Mouse (Mus musculus): ENCODE measurements around the gene Gm28053. TPM values are rescaled to one million over a fixed set of nuclear protein-coding genes. Genes with fewer than 3 reads are reported as not detected.
A peak's percentile ranks its signal among the peaks of the same experiment; 100 is the strongest.

Gm28053 gene
- polyA plus RNA-seq, 1 experiment from 2014 or later: 1.9 TPM

DNA sequence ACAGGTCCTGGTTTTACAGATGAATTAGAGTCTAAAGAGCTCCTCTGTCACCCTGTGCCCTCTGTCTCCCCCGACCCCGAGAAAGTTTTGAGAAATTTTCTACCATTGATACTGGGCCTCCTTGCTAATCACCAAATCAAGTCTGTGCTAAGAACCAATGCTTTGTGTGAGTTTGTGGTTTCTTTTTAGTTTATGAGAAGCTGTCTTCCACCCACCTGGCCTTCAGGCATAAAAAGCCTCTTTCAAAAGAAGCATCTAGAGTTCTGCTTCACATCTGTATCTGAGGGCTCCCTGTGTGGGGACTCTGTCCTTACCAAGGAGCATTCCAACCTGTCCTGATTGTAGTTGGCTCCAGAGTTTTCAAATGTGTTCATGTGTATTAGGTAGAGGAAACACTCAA lies 33.2 kb upstream of the Gm28053 start:
- H3K4me2 ChIP-seq (replicated peaks; ENCODE audit: low read depth, low read length): 0 out of 2 replicates have a peak overlapping the region, but pooled peaks have one; percentile 5
- H3K27ac ChIP-seq (ENCODE audit: low read length): no peak overlapping the region
- H3K27me3 ChIP-seq (ENCODE audit: control insufficient read depth, insufficient read depth, low read length): no peaks in the 10 kb centered on the region
- 89% methylated on average over 2 of the region's 2 CpGs for WGBS
- no peaks in the 10 kb centered on the region for H3K36me3 ChIP-seq (ENCODE audit: control insufficient read depth, insufficient read depth, low read length)
- no peak overlapping the region for H3K4me3 ChIP-seq (ENCODE audit: low read depth, low read length)
- ATAC-seq (ENCODE audit: insufficient number of reproducible peaks, insufficient read depth, low FRiP score, low read depth): no peak
- H3K9me3 ChIP-seq (ENCODE audit: control insufficient read depth, low read depth, low read length): no peaks in the 10 kb centered on the region
- no peaks in the 10 kb centered on the region for H3K4me1 ChIP-seq (ENCODE audit: control insufficient read depth, insufficient read depth, low read length)
- no peak overlapping the region for H3K9ac ChIP-seq (replicated peaks; ENCODE audit: low read depth, low read length)

DNA sequence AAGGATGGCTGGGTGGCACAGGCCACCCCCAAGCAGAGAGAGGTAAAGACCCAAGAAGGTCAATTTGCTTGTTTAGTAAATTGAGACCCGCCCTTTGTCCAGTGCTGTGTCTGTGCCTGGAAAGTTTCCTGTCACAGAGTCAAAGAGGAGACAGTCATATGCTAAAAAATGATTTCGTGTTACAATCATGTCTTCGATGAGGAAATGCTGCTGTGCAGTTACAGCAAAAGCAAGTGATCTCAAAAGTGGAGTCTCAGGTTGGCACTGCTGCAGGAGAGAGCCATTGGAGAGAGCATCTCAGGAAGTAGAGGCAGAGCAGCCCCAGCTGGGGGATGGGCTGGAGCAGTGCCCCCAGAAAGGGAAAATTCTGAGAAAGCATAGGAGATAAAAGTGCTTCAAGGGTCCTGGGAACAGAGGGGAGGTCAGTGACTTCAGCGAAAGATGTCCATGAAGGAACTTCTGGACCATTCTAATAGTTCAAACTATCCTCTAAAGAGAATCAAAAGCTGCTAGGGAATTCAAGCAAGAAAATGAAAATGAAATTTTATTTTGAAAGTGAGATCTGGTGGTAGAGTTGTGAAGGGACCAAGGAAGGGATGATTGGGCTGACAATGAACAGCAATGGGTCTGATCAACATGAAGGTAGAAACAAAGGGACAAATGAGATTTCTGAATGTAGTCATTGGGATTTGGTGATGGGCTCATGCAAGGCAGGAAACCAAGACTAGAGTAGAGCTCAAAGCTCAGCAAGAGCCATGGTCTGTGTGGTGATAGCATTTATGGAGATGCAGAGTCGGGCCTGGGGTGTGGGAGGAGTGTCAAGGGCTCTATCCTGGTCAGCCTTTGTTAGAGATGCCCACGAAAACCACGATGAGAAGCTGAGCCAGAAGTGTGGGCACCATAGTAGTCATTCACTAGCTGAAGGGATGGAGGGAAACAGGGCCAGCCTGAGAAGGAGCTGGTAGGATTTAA lies 32.4 kb upstream of the Gm28053 start:
- ATAC-seq (ENCODE audit: insufficient number of reproducible peaks, insufficient read depth, low FRiP score, low read depth): no peak
- no peaks in the 10 kb centered on the region for H3K9me3 ChIP-seq (ENCODE audit: control insufficient read depth, low read depth, low read length)
- 77% methylated on average over 7 of the region's 7 CpGs for WGBS
- H3K4me2 ChIP-seq (replicated peaks; ENCODE audit: low read depth, low read length): 0 out of 2 replicates have a peak overlapping the region, but pooled peaks have one; percentile 5
- H3K4me1 ChIP-seq (ENCODE audit: control insufficient read depth, insufficient read depth, low read length): no peaks in the 10 kb centered on the region
- no peaks in the 10 kb centered on the region for H3K36me3 ChIP-seq (ENCODE audit: control insufficient read depth, insufficient read depth, low read length)
- H3K9ac ChIP-seq (replicated peaks; ENCODE audit: low read depth, low read length): no peak overlapping the region
- H3K27ac ChIP-seq (ENCODE audit: low read length): no peak overlapping the region
- no peaks in the 10 kb centered on the region for H3K27me3 ChIP-seq (ENCODE audit: control insufficient read depth, insufficient read depth, low read length)
- H3K4me3 ChIP-seq (ENCODE audit: low read depth, low read length): no peak overlapping the region

DNA sequence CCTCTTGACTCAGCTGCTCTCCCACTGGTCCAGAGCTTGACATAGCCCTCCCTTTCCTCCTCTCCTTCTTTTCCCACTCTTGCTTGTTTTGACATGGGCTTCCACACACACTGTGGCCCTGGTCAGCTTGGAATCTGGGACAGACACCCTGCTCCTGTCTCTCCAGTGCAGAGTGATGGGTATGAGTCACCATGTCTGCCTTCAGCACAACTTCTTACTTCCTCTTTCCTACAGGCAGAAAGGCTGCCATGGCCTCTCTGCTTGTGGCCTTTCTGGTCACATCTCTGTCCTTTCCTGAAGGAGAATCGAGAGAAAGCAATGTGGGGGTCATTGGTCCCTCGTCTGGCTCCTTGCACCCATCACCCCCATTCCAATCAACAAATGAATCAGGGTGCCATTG lies 31.3 kb upstream of the Gm28053 start:
- no peak for ATAC-seq (ENCODE audit: insufficient number of reproducible peaks, insufficient read depth, low FRiP score, low read depth)
- WGBS: 71% methylated on average over 2 of the region's 2 CpGs
- Histone ChIP-seq H3K9ac (replicated peaks; ENCODE audit: low read depth, low read length) (no peak overlapping the region), H3K27ac (ENCODE audit: low read length) (no peak overlapping the region), H3K9me3 (ENCODE audit: control insufficient read depth, low read depth, low read length) (no peaks in the 10 kb centered on the region), H3K36me3 (ENCODE audit: control insufficient read depth, insufficient read depth, low read length) (no peaks in the 10 kb centered on the region), H3K27me3 (ENCODE audit: control insufficient read depth, insufficient read depth, low read length) (no peaks in the 10 kb centered on the region), H3K4me3 (ENCODE audit: low read depth, low read length) (no peak overlapping the region), H3K4me2 (replicated peaks; ENCODE audit: low read depth, low read length) (no peak overlapping the region), H3K4me1 (ENCODE audit: control insufficient read depth, insufficient read depth, low read length) (no peaks in the 10 kb centered on the region)

DNA sequence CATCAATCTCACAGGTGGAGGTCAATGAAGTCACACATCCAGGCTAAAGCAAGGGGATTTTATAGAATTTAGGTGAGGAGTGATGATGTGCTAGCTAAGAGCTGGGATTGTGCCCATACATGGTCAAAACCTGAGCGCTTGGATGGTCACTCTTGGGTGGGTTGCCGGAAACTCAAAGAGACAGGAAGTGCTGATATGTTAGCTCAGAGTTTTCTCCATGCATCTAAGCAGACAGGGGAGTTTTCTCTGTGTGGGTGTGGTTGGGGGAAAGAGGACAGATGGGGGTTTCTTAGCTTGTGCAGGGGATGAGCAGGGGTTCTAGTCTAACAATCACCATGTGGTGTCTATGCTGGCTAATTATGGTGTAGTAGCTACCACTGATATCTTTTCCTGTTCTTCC lies 29.1 kb upstream of the Gm28053 start:
- Histone ChIP-seq H3K4me2 (replicated peaks; ENCODE audit: low read depth, low read length) (no peak overlapping the region), H3K4me1 (ENCODE audit: control insufficient read depth, insufficient read depth, low read length) (no peaks in the 10 kb centered on the region), H3K9me3 (ENCODE audit: control insufficient read depth, low read depth, low read length) (no peaks in the 10 kb centered on the region), H3K36me3 (ENCODE audit: control insufficient read depth, insufficient read depth, low read length) (no peaks in the 10 kb centered on the region), H3K4me3 (ENCODE audit: low read depth, low read length) (no peak overlapping the region), H3K27ac (ENCODE audit: low read length) (no peak overlapping the region), H3K27me3 (ENCODE audit: control insufficient read depth, insufficient read depth, low read length) (no peaks in the 10 kb centered on the region), H3K9ac (replicated peaks; ENCODE audit: low read depth, low read length) (no peak overlapping the region)
- no peak for ATAC-seq (ENCODE audit: insufficient number of reproducible peaks, insufficient read depth, low FRiP score, low read depth)
- 79% methylated on average over 2 of the region's 2 CpGs for WGBS

- Histone ChIP-seq H3K27me3 (ENCODE audit: control insufficient read depth, insufficient read depth, low read length) (no peaks in the 10 kb centered on the region), H3K4me1 (ENCODE audit: control insufficient read depth, insufficient read depth, low read length) (no peaks in the 10 kb centered on the region), H3K36me3 (ENCODE audit: control insufficient read depth, insufficient read depth, low read length) (no peaks in the 10 kb centered on the region), H3K4me2 (replicated peaks; ENCODE audit: low read depth, low read length) (no peak overlapping the region), H3K9me3 (ENCODE audit: control insufficient read depth, low read depth, low read length) (no peaks in the 10 kb centered on the region), H3K9ac (replicated peaks; ENCODE audit: low read depth, low read length) (no peak overlapping the region), H3K4me3 (ENCODE audit: low read depth, low read length) (no peak overlapping the region), H3K27ac (ENCODE audit: low read length) (no peak overlapping the region)
- WGBS: 90% methylated on average over 6 of the region's 6 CpGs
- no peak for ATAC-seq (ENCODE audit: insufficient number of reproducible peaks, insufficient read depth, low FRiP score, low read depth)
These were observed 25.4 kb upstream of the Gm28053 start for GRCm38 (mm10) chr6:48692962-48693361.

- Histone ChIP-seq H3K9me3 (ENCODE audit: control insufficient read depth, low read depth, low read length) (no peaks in the 10 kb centered on the region), H3K4me2 (replicated peaks; ENCODE audit: low read depth, low read length) (no peak overlapping the region), H3K27ac (ENCODE audit: low read length) (no peak overlapping the region), H3K9ac (replicated peaks; ENCODE audit: low read depth, low read length) (no peak overlapping the region), H3K4me1 (ENCODE audit: control insufficient read depth, insufficient read depth, low read length) (no peaks in the 10 kb centered on the region), H3K4me3 (ENCODE audit: low read depth, low read length) (no peak overlapping the region), H3K36me3 (ENCODE audit: control insufficient read depth, insufficient read depth, low read length) (no peaks in the 10 kb centered on the region), H3K27me3 (ENCODE audit: control insufficient read depth, insufficient read depth, low read length) (no peaks in the 10 kb centered on the region)
- no peak for ATAC-seq (ENCODE audit: insufficient number of reproducible peaks, insufficient read depth, low FRiP score, low read depth)
- WGBS: 80% methylated on average over 4 of the region's 4 CpGs
These were observed 21.4 kb upstream of the Gm28053 start for GRCm38 (mm10) chr6:48696830-48697554.

- no peak for ATAC-seq (ENCODE audit: insufficient number of reproducible peaks, insufficient read depth, low FRiP score, low read depth)
- no peak overlapping the region for H3K27ac ChIP-seq (ENCODE audit: low read length)
These were observed 20.9 kb upstream of the Gm28053 start for GRCm38 (mm10) chr6:48697555-48697930.

GRCm38 (mm10) chr6:48698066-48698856 lies 20.1 kb upstream of the Gm28053 start:
- H3K9ac ChIP-seq (replicated peaks; ENCODE audit: low read depth, low read length): no peak overlapping the region
- no peaks in the 10 kb centered on the region for H3K36me3 ChIP-seq (ENCODE audit: control insufficient read depth, insufficient read depth, low read length)
- H3K9me3 ChIP-seq (ENCODE audit: control insufficient read depth, low read depth, low read length): no peaks in the 10 kb centered on the region
- H3K27ac ChIP-seq (ENCODE audit: low read length): no peak overlapping the region; the same call in 1 of the 2 replicates
- no peak for ATAC-seq (ENCODE audit: insufficient number of reproducible peaks, insufficient read depth, low FRiP score, low read depth)
- 70% methylated on average over 7 of the region's 7 CpGs for WGBS
- H3K4me2 ChIP-seq (replicated peaks; ENCODE audit: low read depth, low read length): no peak overlapping the region
- no peaks in the 10 kb centered on the region for H3K4me1 ChIP-seq (ENCODE audit: control insufficient read depth, insufficient read depth, low read length)
- H3K27me3 ChIP-seq (ENCODE audit: control insufficient read depth, insufficient read depth, low read length): no peaks in the 10 kb centered on the region
- no peak overlapping the region for H3K4me3 ChIP-seq (ENCODE audit: low read depth, low read length)

More at GRCm38 (mm10) chr6:48697555-48697930, 20.9 kb upstream of the Gm28053 start:
- H3K27me3 ChIP-seq (ENCODE audit: control insufficient read depth, insufficient read depth, low read length): no peaks in the 10 kb centered on the region
- H3K9me3 ChIP-seq (ENCODE audit: control insufficient read depth, low read depth, low read length): no peaks in the 10 kb centered on the region
- H3K4me3 ChIP-seq (ENCODE audit: low read depth, low read length): no peak overlapping the region
- no peak overlapping the region for H3K9ac ChIP-seq (replicated peaks; ENCODE audit: low read depth, low read length)
- H3K4me2 ChIP-seq (replicated peaks; ENCODE audit: low read depth, low read length): no peak overlapping the region
- WGBS: 42% methylated on average over 1 of the region's 1 CpGs
- H3K4me1 ChIP-seq (ENCODE audit: control insufficient read depth, insufficient read depth, low read length): no peaks in the 10 kb centered on the region
- H3K36me3 ChIP-seq (ENCODE audit: control insufficient read depth, insufficient read depth, low read length): no peaks in the 10 kb centered on the region

All from stomach, embryonic 14.5 days (tissue).